Mouse (Mus musculus): ENCODE results near the gene Carmil2.

The Carmil2 gene

GRCm38 (mm10) chr8:105722861-105723260, 36.8 kb downstream of the Carmil2 start:
- DNase-seq (ENCODE audit: low spot score in 2 of 2): no peak

- DNase-seq (ENCODE audit: low spot score in 2 of 2): no peak
Measured at GRCm38 (mm10) chr8:105725726-105726125, 39.7 kb downstream of the Carmil2 start.

GRCm38 (mm10) chr8:105727397-105728124, 41.5 kb downstream of the Carmil2 start:
- no peak for DNase-seq (ENCODE audit: low spot score in 2 of 2)

GRCm38 (mm10) chr8:105732186-105732585, 46.1 kb downstream of the Carmil2 start:
- DNase-seq (ENCODE audit: low spot score in 2 of 2): no peak

GRCm38 (mm10) chr8:105739216-105739615, 53.1 kb downstream of the Carmil2 start:
- DNase-seq (ENCODE audit: low spot score in 2 of 2): no peak

- DNase-seq (ENCODE audit: low spot score in 2 of 2): no peak
Measured at GRCm38 (mm10) chr8:105743301-105743700, 57.2 kb downstream of the Carmil2 start.
